Mouse (Mus musculus) gastrocnemius, postnatal 25 days (tissue): ENCODE results near the gene Gm14781. TPM values are rescaled to one million over a fixed set of nuclear protein-coding genes. Genes with fewer than 3 reads are reported as not detected.
"Not testable (repeated sequence)": the region's sequence is repeated elsewhere in the genome, so short reads cannot be mapped to it uniquely, and the experiment has no call there.

Experiments used
- DNase-seq: peaks from one replicate; pipeline ENCODE4 v3.0.0; 2022
- long read RNA-seq, 2 experiments: library from polyadenylated mRNA; stranded (forward); transcript quantifications; one replicate each; pipeline ENCODE4 v2.0.0; 2021
- total RNA-seq, 2 experiments: library from RNA; stranded (reverse); gene quantifications; 1 replicate in 1 of 2; 2 replicates in 1 of 2; pipeline ENCODE4 v1.2.3; 2021

Gm14781 gene
- not detected for total RNA-seq
- long read RNA-seq, experiment 1, result 0 reads
- long read RNA-seq, experiment 2, result 0 reads

GRCm38 (mm10) chrX:91631894-91632293, at the start of gene Gm14781:
Gm14781 (plus strand) TSS chrX:91632194.
- not testable (repeated sequence) for DNase-seq

- DNase-seq, result not testable (repeated sequence)
These were observed 23.1 kb downstream of the Gm14781 start for GRCm38 (mm10) chrX:91654964-91655575.

Other genes starting within 250 kb of the Gm14781 start
- not detected for gene Gm5072, start 239.7 kb upstream of the Gm14781 start, total RNA-seq
- gene Gm8914, start 152.1 kb upstream of the Gm14781 start, total RNA-seq, result not detected
- gene 1700084M14Rik, start 56.3 kb upstream of the Gm14781 start, total RNA-seq, result not detected
- not detected for gene Mageb5, start 150.8 kb downstream of the Gm14781 start, total RNA-seq